Mouse (Mus musculus) c-Kit-negative CD71-positive TER-119-positive erythroid progenitor cells, embryonic 14.5 days (primary cell): ENCODE measurements around the gene Vmn2r62.
"Not testable (repeated sequence)": the region's sequence is repeated elsewhere in the genome, so short reads cannot be mapped to it uniquely, and the experiment has no call there.

Source experiments
- DNase-seq: peaks from one replicate; pipeline ENCODE4 v3.0.0-alpha.2; 2013; ENCODE audit warnings: low read depth, low spot score

The Vmn2r62 gene

GRCm38 (mm10) chr7:42793425-42793824, at the start of gene Vmn2r62:
Vmn2r62 (minus strand) TSS chr7:42793525.
- not testable (repeated sequence) for DNase-seq

GRCm38 (mm10) chr7:42838366-42838765, 45.0 kb upstream of the Vmn2r62 start:
- not testable (repeated sequence) for DNase-seq

- DNase-seq: no peak
These were observed 38.9 kb upstream of the Vmn2r62 start for GRCm38 (mm10) chr7:42832221-42832620.

GRCm38 (mm10) chr7:42749836-42750235, 43.5 kb downstream of the Vmn2r62 start:
- no peak for DNase-seq

- DNase-seq: no peak
These were observed 54.7 kb downstream of the Vmn2r62 start for GRCm38 (mm10) chr7:42738536-42739210.

- not testable (repeated sequence) for DNase-seq
These were observed 66.4 kb downstream of the Vmn2r62 start, which contains the start of gene Gm17067 for GRCm38 (mm10) chr7:42726917-42727316. Gm17067 (minus strand) TSS chr7:42727017.
